Mouse (Mus musculus) myocyte (in vitro differentiated cells): ENCODE data around the gene Rnf157.

Experiments used
- CEBPB ChIP-seq: IDR thresholded peaks from 2 replicates; pipeline ENCODE4 v1.6.1; 2011; ENCODE audit warnings: mild to moderate bottlenecking, moderate library complexity; ENCODE audit not compliant: poor library complexity, insufficient read depth, severe bottlenecking
- E2F4 ChIP-seq: IDR thresholded peaks from one replicate; pipeline ENCODE4 v1.6.1; 2011; ENCODE audit warnings: mild to moderate bottlenecking, control low read depth, moderate library complexity; ENCODE audit not compliant: insufficient read depth
- MAX ChIP-seq: IDR thresholded peaks from one replicate; pipeline ENCODE4 v1.6.1; 2011; ENCODE audit warnings: low read depth, mild to moderate bottlenecking, control low read depth
- POLR2A ChIP-seq: IDR thresholded peaks from one replicate; pipeline ENCODE4 v1.6.1; 2011; ENCODE audit warnings: low read depth, mild to moderate bottlenecking, control low read depth, moderate library complexity; ENCODE audit not compliant: insufficient read length
- POLR2AphosphoS2 ChIP-seq: IDR thresholded peaks from one replicate; pipeline ENCODE4 v1.6.1; 2011; ENCODE audit warnings: low read depth, control low read depth; ENCODE audit not compliant: insufficient read length
- SRF ChIP-seq: IDR thresholded peaks from one replicate; pipeline ENCODE4 v1.6.1; 2011; ENCODE audit warnings: low read depth; ENCODE audit not compliant: control insufficient read depth, insufficient read length
- USF1 ChIP-seq: IDR thresholded peaks from one replicate; pipeline ENCODE4 v1.6.1; 2011; ENCODE audit warnings: low read depth, mild to moderate bottlenecking, control low read depth, moderate library complexity

DNA sequence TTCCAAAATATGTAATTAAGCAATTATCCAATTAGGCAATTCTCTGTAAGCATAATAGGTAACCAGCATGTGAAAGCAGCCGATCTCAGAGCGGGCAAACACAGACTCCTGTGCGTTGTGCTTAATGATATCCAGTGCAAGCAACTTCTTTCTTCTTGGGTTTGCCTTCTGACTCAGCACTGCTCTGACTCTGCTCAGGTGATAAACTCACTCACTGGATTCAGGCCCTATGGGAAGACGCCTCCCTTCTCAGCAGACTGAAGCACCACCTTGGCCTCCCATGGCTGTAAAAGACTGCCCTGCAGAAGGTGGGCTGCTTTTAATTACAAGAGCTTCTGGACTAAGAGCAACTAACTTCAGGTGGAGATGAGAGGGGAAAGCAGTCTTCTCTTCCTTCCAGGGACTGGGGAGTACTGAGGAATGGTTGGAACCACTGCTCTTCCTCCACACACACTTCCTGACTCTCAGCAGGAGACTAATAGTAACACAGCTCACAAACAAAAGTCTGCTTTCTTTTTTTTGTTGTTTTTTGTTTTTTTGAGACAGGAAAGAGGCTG lies 40.9 kb downstream of the Rnf157 start:
- no peak for TF ChIP-seq CEBPB
- TF ChIP-seq POLR2A: no peak
- no peak for TF ChIP-seq MAX
- no peak for TF ChIP-seq USF1
- TF ChIP-seq E2F4: no peak
- no peak for TF ChIP-seq SRF
- TF ChIP-seq POLR2AphosphoS2: no peak
